Mouse (Mus musculus) frontal cortex, postnatal 25 days (tissue): ENCODE data around the gene Slc7a1.
A peak's percentile ranks its signal among the peaks of the same experiment; 100 is the strongest.
"Not testable (repeated sequence)": the region's sequence is repeated elsewhere in the genome, so short reads cannot be mapped to it uniquely, and the experiment has no call there.

Experiments
- DNase-seq, 2 experiments: peaks; one replicate each; pipeline ENCODE4 v3.0.0; 2022; ENCODE audit warnings: low spot score in 2 of 2

The Slc7a1 gene

DNA sequence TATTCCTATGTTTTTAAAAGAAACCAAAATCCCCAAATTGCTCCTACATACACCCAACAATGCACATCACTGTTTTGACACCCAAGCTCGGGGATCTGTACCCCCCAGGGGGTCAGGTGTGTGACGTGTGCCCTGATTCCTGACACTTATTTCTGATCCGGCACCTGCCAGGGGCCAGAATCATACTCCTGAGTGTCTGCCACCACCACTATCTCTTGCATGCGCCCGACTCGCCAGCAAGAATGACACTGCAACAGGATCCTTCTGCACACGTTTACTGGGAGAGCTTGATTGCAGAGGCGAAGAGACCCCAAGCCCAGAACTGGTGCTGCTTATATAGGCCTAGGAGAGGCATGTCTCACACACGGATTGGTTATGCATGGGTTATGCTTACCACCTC lies 73.4 kb downstream of the Slc7a1 start:
- not testable (repeated sequence) for DNase-seq

DNA sequence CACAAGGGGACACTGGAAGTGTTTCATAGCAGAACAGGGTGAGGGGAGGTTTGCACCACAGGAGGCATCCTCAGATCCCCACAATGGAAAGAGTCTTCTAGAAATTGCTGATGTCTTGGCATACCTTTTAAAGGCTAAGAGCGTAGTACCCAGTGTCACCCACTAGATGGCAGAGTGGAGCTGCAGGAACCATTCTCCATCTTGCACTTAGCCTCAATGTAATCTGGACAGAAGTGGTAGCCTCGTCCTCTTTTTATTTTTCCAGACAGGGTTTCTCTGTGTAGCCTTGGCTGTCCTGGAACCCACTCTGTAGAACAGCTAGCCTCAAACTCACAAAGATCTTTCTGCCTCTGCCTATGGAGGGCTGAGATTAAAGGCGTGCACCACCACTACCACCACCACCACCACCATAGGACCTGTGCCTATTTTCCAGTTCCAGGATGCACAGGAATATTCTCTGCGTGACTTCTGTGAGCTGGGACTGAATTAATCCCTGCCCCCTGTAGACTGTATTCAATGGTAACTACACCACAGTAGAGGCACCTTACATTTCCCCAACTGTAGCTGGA lies 74.3 kb downstream of the Slc7a1 start:
- no peak for DNase-seq

DNA sequence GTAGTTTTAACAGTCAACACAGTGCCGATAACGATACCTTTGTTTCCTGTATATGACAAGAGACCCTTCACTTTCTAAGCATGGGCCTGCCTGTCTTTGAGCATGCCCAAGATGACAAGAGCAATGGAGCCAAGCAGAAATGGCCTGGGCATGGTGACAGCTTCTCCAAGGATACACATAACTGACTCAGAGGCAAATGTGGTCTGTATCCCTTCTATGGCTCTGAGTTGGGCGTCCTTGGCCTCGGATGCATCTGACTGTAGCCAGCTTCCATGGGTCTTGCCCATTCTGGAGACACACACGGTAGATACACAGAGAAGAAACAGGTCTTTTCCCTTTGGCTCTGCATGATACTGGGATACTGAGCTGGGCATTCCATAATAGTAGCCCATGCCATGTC lies 84.8 kb downstream of the Slc7a1 start:
- no peak for DNase-seq

DNA sequence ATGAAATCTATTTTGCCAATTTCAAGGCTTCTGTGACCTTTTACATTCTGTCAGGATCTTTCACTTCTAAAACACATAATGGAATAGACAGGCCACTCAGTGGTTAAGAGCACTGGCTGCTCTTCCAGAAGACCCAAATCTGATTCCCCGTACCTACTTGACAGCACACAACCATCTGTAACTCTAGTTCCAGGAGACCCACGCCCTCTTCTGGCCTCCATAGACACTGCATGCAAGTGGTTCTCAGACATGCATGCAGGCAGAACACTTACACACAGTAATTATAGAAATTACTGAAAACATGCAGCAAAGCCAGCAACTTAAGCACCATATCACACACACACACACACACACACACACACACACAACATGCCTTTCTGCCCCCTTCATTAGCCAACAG lies 87.3 kb downstream of the Slc7a1 start:
- no peak for DNase-seq

DNA sequence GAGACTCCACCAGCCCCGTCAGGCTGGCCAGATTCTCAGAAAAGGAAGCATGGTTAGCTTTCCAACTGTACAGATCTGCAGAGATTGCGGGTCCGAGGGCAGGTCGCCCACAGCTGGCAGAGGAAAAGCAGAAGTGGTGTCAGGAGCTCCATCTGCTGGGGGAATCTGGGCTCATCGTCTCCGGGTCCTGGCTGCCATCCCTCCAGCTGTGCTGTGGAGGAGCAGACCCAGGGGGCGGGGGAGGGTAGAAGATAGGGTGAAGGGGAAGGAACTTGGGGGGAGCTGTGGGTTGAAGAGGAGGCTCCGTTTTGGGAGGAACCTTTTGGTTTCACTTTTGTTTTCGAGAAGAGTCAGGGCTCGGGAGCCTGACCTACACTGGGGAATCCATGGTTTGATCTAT lies 88.9 kb downstream of the Slc7a1 start:
- no peak for DNase-seq

DNA sequence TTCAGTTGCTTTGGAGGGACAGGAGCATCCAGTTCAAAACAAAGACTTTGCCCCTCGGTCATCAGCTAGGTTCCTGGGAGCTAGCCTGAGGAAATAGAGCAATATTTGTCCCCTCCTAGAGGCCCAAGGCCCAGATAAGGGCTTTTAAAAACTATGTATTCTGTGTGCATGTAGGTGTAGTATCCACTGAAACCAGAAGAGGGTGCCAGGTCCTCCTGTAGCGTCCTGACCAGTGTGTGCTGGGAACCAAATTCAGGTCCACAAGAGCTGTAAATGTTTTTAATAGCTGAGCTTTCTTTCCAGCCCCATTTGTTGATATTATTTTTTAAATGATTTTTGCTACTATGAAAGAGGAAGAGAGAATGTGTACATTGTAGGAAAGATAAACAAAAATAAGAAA lies 95.6 kb downstream of the Slc7a1 start:
- no peak for DNase-seq

DNA sequence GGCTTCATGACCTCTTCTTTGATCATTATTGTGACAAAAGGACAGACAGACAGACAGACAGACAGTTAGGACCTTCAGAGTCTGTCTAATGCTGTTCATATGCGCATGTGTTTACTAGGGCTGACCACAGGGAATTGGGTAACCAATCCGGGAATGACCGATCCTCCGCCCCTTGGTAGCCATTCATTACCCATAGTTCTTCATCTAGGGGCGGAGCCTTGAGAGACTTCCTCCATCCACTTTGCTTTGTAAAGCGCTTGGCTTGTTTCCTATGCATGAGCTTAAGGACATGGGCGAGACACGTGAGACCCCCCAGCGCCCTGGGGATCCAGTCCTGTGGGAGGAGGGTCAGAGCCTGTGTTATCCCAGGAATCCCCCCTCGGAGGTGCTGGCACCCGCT lies 96.7 kb downstream of the Slc7a1 start:
- no peak for DNase-seq

DNA sequence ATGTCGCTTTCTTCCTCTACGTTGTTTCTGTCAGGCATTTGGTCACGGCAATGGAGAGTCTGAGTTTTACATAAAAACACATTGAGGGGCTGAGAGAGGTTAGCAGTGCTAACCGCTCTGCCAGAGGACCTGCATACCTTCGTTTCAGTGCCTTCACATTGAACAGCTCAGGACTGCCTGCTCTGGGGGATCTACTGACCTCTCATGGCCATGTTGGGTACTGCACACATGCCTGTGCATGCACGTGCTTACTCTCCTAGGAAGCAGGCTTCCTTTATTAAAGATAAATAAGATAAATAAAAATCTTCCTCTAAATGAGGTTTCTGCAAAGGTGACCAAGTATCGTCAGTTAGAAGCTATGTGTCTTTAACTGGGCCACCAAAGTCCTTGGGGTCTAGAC lies 106.4 kb downstream of the Slc7a1 start:
- no peak for DNase-seq

DNA sequence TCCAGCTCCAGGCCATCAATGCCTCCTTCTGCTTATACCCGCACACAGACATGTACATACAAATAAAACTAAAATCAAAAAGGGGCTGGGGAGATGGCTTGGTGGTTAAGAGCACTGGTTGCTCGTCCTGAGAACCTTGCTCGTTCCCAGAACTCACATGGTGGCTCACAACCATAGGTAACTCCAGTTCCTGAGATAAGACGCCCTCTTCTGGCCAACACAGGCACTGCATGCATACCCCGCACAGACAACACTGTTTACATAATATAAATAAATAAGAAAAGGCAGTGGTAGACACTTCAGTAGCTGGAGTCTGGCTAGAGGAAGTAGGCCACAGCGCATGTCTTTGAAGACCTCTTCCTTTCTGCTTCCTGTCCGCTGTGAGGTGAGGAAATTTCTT lies 106.8 kb downstream of the Slc7a1 start:
- DNase-seq, result no peak

DNA sequence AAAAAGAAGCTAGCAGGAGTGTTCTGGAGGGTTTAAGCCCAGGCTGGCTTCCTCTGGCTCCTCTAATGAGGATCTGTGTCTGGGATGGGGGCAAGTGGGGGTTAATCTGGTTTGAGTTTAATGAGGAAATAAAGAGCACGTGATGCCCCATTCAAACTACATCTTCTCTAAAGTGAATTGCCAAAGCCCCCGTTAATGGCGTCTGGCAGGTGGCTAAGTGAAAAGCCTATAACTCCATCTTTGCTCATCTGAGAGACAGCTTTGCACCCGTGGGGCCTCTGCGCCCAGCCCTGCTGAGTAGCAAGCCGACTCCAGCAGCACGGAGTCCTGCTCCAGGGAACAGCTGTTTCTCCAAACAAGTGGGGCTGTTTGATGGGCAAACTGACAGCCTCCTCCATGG lies 109.8 kb downstream of the Slc7a1 start:
- DNase-seq, result no peak

DNA sequence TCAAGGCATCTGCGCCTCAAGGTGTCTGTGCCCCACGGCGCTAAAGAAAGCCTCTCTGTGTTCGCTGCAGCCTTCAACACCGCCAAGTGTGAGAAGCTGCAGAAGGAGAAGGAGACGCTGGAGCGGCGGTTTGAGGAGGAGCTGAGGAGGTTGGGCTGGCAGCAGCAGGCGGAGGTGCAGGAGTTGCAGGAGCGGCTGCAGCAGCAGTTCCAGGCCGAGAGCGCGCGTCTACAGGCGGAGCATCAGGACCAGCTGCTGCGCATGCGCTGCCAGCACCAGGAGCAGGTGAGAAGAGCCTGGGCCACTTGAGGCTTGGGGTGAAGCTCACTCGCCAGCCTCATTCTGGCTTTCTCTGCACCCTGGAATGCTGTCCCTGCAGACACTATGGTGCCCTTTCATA lies 110.9 kb downstream of the Slc7a1 start:
- no peak for DNase-seq

DNA sequence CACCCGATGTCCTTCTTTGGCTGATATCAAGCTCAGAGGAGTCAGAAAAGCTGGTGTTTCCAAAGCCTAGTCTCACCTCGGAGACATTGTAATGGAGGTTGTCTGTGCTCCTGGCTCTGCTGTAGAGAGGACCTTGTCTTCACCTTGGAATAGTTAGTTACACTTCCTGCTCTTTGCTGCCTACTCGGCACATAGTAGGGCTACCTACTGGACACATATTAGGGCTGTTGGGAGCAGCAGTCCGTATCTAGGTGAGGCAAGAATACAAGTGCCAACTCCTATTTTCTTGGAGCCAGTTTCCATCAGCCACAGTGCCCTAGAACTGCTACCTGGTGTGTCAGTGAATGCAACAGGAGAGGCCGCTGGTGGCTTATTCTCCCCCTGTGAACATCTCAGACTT lies 112.2 kb downstream of the Slc7a1 start:
- no peak for DNase-seq

DNA sequence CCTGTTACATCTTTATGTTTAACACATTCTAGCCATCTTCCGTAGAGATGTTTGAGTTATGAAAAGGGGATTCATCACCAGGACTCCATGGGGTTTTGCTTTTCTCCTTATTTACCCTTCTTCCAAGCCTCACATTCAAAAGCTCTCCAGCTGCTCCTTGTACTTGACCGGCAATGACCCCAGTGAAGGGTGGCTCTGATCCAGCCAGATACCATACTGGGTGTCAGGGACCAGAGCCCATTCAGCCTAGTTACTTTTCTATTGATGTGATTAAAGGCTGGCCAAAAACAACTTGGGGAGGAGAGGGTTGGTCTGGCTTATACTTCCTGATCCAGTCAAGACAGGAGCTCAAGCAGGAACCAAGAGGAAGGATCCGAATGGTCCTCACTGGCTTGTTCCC lies 116.1 kb downstream of the Slc7a1 start:
- no peak for DNase-seq

DNA sequence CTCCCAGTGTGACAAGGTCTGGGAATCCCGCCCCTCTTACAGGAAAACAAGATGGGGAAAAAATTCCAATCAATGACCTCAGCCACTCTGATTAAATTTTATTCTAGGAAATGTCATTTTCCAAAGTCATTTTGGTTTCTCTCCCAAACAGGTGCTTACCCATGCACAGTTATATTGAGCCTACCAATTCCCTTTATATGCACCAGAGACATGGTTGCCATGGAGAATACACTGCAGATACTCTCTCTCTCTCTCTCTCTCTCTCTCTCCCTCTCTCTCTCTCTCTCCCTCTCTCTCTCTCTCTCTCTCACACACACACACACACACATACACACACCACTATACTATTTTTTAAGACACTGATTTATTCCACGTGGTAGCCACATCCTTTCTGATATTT lies 116.5 kb downstream of the Slc7a1 start:
- DNase-seq, result no peak

DNA sequence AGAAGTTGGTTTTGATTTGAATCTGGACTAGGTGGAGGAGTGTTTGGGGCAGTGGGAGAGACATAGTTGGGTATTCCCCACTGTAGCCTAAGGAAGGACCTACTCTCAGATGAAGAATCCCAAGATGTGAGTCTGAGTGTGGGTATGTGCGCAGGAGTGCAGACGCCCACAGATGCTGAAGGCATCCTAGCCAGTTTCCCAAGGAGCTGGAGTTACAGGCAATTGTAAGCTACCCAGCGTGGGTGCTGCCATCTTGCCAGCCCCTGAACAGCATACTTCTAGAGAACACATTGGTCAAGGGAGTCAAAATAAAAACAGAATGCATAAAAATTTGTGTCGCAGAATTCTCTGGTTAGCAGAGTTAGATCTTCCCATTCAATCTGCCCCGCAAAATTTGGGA lies 117.1 kb downstream of the Slc7a1 start:
- peak in 1 of 2 experiments; percentile 12 for DNase-seq

DNA sequence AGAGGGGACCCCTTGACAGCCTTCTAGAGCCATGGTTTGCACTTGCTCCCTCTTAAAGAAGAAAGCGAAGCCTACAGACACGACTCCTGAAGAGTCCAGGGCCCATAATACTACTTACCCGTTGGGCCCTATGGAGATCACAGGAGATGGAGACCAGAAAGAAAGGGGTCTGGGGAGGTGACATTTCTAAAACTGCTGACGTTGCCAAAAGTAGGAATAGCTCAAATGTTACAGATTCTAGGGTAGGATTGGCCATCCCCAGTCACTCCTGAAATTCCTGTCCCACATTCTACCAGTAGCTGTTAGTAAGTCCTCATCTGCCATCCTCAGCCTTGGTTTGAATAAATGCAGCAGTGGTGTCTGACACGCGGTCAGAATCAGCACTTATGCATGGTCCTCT lies 117.6 kb downstream of the Slc7a1 start:
- DNase-seq, result no peak

DNA sequence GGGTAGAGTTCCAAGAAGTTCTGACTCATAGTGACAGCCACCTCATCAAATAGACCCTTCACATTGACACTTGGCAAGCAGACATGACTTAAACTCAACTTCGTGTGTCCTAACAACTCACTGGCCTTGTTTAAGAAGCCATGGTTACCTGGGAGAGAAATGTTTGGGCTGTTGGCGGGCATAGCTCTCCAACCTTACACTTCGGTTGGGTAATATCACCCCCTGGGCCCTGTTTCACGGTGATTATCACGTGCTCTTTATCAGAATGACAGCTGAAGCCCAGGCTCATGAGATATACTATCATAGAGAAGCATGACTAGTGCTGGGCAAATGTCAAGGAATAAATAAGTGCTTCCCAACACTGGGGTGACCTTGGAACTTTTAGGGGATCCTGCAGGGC lies 119.4 kb downstream of the Slc7a1 start:
- DNase-seq, result no peak

DNA sequence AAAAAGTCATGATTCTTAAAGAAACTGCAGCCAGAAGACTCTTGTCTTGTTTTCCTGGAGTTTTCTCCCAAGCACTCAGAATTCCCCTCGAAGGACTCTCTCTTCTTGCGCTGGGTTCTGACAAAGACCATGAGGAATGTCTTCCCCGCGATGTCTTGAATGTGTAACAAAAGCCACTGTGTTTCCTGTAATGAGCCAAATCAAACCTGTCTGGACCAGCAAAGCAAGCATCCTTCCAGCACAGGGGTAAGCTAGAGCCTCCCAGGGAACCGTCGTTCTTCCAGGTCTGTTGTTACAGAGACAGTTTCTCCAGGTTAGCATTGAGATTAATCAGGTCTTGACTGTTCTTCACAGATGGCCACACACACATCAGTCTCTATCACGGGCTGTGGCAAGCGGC lies 121.5 kb downstream of the Slc7a1 start:
- DNase-seq, result no peak
